Mouse (Mus musculus) kidney, postnatal 0 days (tissue): ENCODE results near the gene Obp2a. TPM values are rescaled to one million over a fixed set of nuclear protein-coding genes. Genes with fewer than 3 reads are reported as not detected.
"Not testable (repeated sequence)": the region's sequence is repeated elsewhere in the genome, so short reads cannot be mapped to it uniquely, and the experiment has no call there.

ENCODE experiments used
- ATAC-seq: fragments of 200-750 bp; cut with Nextera tagmentation; replicated peaks from 2 replicates; pipeline ENCODE4 v1.8.0; 2017; ENCODE audit warnings: low read depth, moderate number of reproducible peaks, moderate TSS enrichment, moderate library complexity; ENCODE audit not compliant: low FRiP score
- DNase-seq: peaks from one replicate; pipeline ENCODE4 v3.0.0-alpha.2; 2016; ENCODE audit warnings: low spot score
- H3K27ac ChIP-seq: fragments of 300-500 bp; sonication (generic); 2 replicates; pipeline ENCODE4 v1.5.1; 2014; ENCODE audit warnings: mild to moderate bottlenecking
- H3K27me3 ChIP-seq: fragments of 300-500 bp; sonication (generic); 2 replicates; pipeline ENCODE4 v1.6.1; 2014; ENCODE audit warnings: low read length, mixed read lengths; ENCODE audit not compliant: insufficient read depth
- H3K36me3 ChIP-seq: fragments of 300-500 bp; sonication (generic); 2 replicates; pipeline ENCODE4 v1.6.1; 2014; ENCODE audit warnings: low read length, mixed read lengths; ENCODE audit not compliant: insufficient read depth
- H3K4me1 ChIP-seq: fragments of 300-500 bp; sonication (generic); replicated peaks from 2 replicates; pipeline ENCODE4 v1.6.1; 2014; ENCODE audit warnings: antibody characterized with exemption, low read length, mixed read lengths; ENCODE audit not compliant: insufficient read depth
- H3K4me2 ChIP-seq: fragments of 300-500 bp; sonication (generic); 2 replicates; pipeline ENCODE4 v1.6.1; 2014; ENCODE audit warnings: mild to moderate bottlenecking, low read length, moderate library complexity, mixed read lengths
- H3K4me3 ChIP-seq: fragments of 300-500 bp; sonication (generic); replicated peaks from 2 replicates; pipeline ENCODE4 v1.5.1; 2014; ENCODE audit warnings: low read depth, low read length
- H3K9ac ChIP-seq: fragments of 300-500 bp; sonication (generic); 2 replicates; pipeline ENCODE4 v1.6.1; 2014; ENCODE audit warnings: low read depth, low read length
- H3K9me3 ChIP-seq: fragments of 300-500 bp; sonication (generic); replicated peaks from 2 replicates; pipeline ENCODE4 v1.6.1; 2016; ENCODE audit warnings: low read length, inconsistent platforms, mixed read lengths
- CTCF ChIP-seq: IDR thresholded peaks from 2 replicates; pipeline ENCODE4 v1.5.1; 2016; ENCODE audit warnings: antibody characterized with exemption, low read depth, mild to moderate bottlenecking, moderate library complexity
- WGBS: fragments of 180-500 bp; shearing (Covaris S2); extraction: QIAGEN DNeasy Blood & Tissue Kit; methylation state at CpG from one replicate; pipeline ENCODE4 v1.1.7; 2014; 5-methylcytosine and 5-hydroxymethylcytosine counted together
- polyA plus RNA-seq: library from polyadenylated mRNA; unstranded; fragments of >200 nt; fragmentation: Nextera tagmentation; extraction: Ambion mirVana; gene quantifications from 2 replicates; pipeline ENCODE4 v1.2.1, GENCODE M21; 2015

Gene Obp2a
- polyA plus RNA-seq, 1 experiment from 2014 or later: 0.37 TPM

DNA sequence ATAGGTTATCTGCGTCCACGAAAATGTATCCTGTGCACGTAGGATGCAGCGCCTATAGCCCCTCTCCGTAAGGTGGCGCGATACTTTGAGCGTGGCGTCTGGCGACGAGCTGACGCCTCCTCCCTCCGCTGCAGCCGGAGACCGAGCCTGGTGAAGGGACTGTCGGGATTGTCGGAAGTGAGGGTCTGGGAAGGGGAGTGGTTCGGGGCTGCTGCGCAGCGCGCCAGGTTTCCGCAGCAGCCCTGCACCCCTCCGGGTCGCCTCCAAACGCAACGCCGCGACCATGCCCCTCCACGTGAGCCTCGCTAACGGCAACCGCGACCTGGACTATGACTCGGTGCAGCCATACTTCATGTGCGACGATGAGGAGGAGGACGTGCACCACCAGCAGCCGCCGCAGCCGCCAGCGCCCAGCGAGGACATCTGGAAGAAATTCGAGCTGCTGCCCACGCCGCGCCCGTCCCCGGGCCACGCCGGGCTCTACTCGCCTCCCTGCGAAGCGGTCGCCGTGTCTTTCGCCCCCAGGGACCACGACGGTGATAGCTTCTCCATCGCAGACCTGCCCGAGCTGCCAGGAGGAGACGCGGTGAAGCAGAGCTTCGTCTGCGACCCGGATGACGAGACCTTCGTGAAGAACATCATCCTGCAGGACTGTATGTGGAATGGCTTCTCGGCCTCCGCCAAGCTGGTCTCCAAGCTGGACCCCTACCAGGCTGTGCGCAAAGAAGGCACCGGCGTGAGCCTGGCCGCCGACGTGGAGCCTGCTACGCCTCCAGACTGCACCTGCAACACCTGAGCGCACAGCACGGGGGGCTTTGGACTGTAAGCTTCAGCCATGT, 7.0 kb downstream of the Obp2a start, which contains the start of gene Bmyc:
Gene Bmyc, plus strand, starts transcription at position 97 of the 839 bp plus-strand sequence.
- ATAC-seq: peak; percentile 75
- peak within 1 kb of the TSS; percentile 66 for H3K4me3 ChIP-seq
- no peaks in the 10 kb centered on the region for H3K36me3 ChIP-seq
- under 1% methylated on average over 77 of the region's 78 CpGs for WGBS
- peak; percentile 73 for TF ChIP-seq CTCF
- no peaks in the 10 kb centered on the region for H3K9me3 ChIP-seq
- H3K27me3 ChIP-seq: no peaks in the 10 kb centered on the region
- 0 out of 2 replicates have a peak, but pooled peaks cover 7% of the 10 kb centered on the region for H3K4me1 ChIP-seq
- H3K9ac ChIP-seq: peak within 1 kb of the TSS; percentile 71
- peak within 1 kb of the TSS; percentile 97 for H3K4me2 ChIP-seq
- peak within 1 kb of the TSS; percentile 72; the same call in 1 of the 2 replicates for H3K27ac ChIP-seq
- peak; percentile 90 for DNase-seq

DNA sequence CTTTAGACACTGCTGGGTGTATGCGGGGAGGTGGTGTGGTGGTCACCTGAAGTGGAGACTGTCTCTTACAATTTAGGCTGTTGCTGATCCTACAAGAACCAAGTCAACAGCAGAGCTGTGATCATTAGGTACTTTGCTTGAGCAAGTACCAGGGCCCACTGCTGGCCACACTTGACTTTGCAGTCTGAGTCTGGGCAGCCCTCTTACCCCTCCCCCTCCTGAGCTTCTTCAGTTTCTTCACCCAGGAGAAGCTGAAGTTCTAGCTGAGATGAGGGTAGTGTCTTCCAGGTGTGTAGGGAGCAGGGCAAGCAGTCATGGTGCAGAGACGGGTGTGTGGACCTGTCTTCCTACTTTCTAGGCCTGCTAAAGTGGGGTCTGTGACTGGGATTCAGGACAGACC, 8.3 kb downstream of the Obp2a start:
- Histone ChIP-seq H3K27ac (no peak overlapping the region), H3K27me3 (no peaks in the 10 kb centered on the region), H3K9ac (no peak overlapping the region), H3K4me1 (0 out of 2 replicates have a peak, but pooled peaks cover 7% of the 10 kb centered on the region), H3K4me3 (no peak overlapping the region), H3K36me3 (no peaks in the 10 kb centered on the region), H3K9me3 (no peaks in the 10 kb centered on the region), H3K4me2 (0 out of 2 replicates have a peak overlapping the region, but pooled peaks have one; percentile 25)
- DNase-seq (peak; percentile 78), ATAC-seq (no peak)
- 55% methylated on average over 2 of the region's 2 CpGs for WGBS
- TF ChIP-seq CTCF: peak; percentile 50; the same call in 1 of the 2 replicates

DNA sequence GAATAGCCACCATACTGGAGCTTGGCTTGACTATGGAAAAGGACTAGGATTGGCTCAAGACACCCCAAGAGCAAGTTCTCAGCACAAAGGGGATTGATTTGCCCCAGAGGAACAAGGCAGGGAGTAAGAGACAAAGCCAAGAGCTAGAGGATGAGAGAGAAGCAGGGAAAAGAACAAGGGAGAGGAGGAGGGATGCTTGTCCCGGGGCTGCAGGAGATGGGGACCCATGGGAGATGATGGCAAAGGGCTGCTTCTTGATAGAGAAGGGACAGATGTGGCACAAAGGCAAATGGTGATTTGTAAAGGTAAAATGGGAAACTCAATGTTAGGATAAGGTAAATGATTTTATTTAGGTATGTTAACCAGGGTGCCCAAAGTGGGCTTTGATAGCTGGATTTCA, 9.2 kb downstream of the Obp2a start:
- not testable (repeated sequence) for H3K9me3 ChIP-seq, H3K4me1 ChIP-seq, H3K4me3 ChIP-seq, H3K36me3 ChIP-seq, ATAC-seq, H3K9ac ChIP-seq, H3K27ac ChIP-seq, H3K27me3 ChIP-seq, H3K4me2 ChIP-seq, DNase-seq
- WGBS: 71% methylated on average over 1 of the region's 1 CpGs

DNA sequence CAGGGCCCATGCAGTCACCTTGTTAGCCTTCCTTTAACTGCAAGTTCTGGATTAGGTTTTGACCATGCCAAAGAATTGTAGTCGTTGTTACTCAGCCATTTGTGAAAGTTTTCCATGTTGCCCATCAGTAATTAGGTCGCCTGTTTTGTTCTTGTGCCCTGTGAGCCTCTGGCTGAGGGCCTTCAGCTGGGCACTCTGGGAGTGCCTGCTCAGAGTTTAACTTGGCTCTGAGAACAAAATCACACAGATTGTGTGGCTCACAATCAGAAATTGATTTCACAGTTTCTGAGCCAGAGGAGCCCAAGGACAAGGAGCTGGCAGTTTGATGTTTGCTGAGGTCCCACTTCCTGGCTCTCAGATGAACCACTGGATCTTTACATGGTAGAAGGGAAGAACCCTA, 9.9 kb downstream of the Obp2a start:
- H3K9ac ChIP-seq, H3K9me3 ChIP-seq, H3K4me1 ChIP-seq, H3K4me2 ChIP-seq, H3K27ac ChIP-seq, ATAC-seq, DNase-seq, H3K27me3 ChIP-seq, H3K4me3 ChIP-seq, H3K36me3 ChIP-seq: not testable (repeated sequence)
- WGBS: 58% methylated on average over 2 of the region's 2 CpGs

DNA sequence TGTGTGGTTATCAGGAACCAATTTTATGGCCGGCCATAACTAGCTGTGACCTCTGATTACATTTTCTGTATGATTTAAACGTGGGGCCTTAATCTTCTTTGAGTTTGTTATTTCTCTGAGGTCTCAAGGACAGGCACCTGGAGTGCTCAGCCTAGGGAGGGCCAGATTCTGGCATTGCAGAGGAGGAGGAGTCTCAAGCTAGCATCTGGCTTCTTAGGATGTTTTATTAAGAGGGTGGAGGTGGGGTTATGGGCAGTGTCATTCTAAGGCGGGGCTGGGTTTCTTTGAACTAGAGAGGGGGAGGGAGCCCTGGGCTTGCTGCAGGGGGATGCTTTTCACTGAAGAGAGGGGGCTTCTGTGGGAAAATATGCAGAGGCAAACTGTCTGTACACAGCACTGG, 11.8 kb downstream of the Obp2a start:
- not testable (repeated sequence) for H3K27me3 ChIP-seq, H3K4me1 ChIP-seq, H3K4me2 ChIP-seq, ATAC-seq, H3K36me3 ChIP-seq, H3K4me3 ChIP-seq, H3K27ac ChIP-seq, H3K9ac ChIP-seq, H3K9me3 ChIP-seq
- DNase-seq: peak; percentile 7
- WGBS: 15% methylated on average over 3 of the region's 3 CpGs

DNA sequence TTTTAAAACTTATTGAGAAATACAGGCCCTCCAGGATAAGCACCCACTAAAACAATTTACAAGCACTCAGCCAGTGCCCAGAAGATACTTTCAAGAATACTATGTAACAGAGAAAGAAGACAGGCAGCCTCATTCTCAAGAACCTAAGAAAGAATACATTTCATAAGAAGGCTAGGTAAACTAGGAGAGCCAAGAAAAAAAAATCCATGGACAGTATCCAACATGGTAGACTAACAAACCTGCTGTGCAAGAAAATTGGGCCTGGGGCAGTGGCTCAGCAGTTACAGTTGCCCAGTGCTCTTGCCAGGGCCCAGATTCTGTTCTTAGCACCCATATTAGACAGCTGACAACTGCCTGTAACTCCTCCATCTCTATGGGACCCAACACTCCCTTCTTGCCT, 17.4 kb downstream of the Obp2a start:
- Histone ChIP-seq H3K4me3 (no peak overlapping the region), H3K27ac (no peak overlapping the region), H3K4me2 (no peak overlapping the region), H3K9ac (no peak overlapping the region), H3K4me1 (no peaks in the 10 kb centered on the region), H3K27me3 (no peaks in the 10 kb centered on the region), H3K36me3 (no peaks in the 10 kb centered on the region), H3K9me3 (no peaks in the 10 kb centered on the region)
- DNase-seq: no peak
- no peak for ATAC-seq
- no peak for TF ChIP-seq CTCF
